Mouse (Mus musculus) limb, embryonic 14.5 days (tissue): ENCODE measurements around the gene Phox2b. TPM values are rescaled to one million over a fixed set of nuclear protein-coding genes. Genes with fewer than 3 reads are reported as not detected.

ENCODE experiments used
- ATAC-seq: fragments of 200-750 bp; cut with Nextera tagmentation; 2 replicates; pipeline ENCODE4 v1.8.0; 2017; ENCODE audit warnings: low read depth, moderate number of reproducible peaks, moderate TSS enrichment; ENCODE audit not compliant: low FRiP score
- DNase-seq: peaks from one replicate; pipeline ENCODE4 v3.0.0-alpha.2; 2015; ENCODE audit warnings: low spot score
- H3K27ac ChIP-seq: fragments of 300-500 bp; sonication (generic); replicated peaks from 2 replicates; pipeline ENCODE4 v1.5.1; 2014; ENCODE audit warnings: low read depth, mild to moderate bottlenecking, low read length, moderate library complexity, mixed read lengths
- H3K27me3 ChIP-seq: fragments of 300-500 bp; sonication (generic); 2 replicates; pipeline ENCODE4 v1.6.1; 2014; ENCODE audit warnings: low read length, mixed read lengths; ENCODE audit not compliant: control insufficient read depth, insufficient read depth
- H3K36me3 ChIP-seq: fragments of 300-500 bp; sonication (generic); 2 replicates; pipeline ENCODE4 v1.6.1; 2014; ENCODE audit warnings: mild to moderate bottlenecking, low read length, moderate library complexity, mixed read lengths; ENCODE audit not compliant: control insufficient read depth, insufficient read depth
- H3K4me1 ChIP-seq: fragments of 300-500 bp; sonication (generic); 2 replicates; pipeline ENCODE4 v1.6.1; 2014; ENCODE audit warnings: antibody characterized with exemption, low read length, mixed read lengths; ENCODE audit not compliant: control insufficient read depth, insufficient read depth
- H3K4me2 ChIP-seq: fragments of 300-500 bp; sonication (generic); replicated peaks from 2 replicates; pipeline ENCODE4 v1.6.1; 2014; ENCODE audit warnings: low read depth, mild to moderate bottlenecking, low read length, moderate library complexity; ENCODE audit not compliant: severe bottlenecking
- H3K4me3 ChIP-seq: fragments of 300-500 bp; sonication (generic); replicated peaks from 2 replicates; pipeline ENCODE4 v1.5.1; 2014; ENCODE audit warnings: low read length
- H3K9ac ChIP-seq: fragments of 300-500 bp; sonication (generic); 2 replicates; pipeline ENCODE4 v1.6.1; 2014; ENCODE audit warnings: mild to moderate bottlenecking, low read depth, low read length, moderate library complexity; ENCODE audit not compliant: severe bottlenecking
- H3K9me3 ChIP-seq: fragments of 300-500 bp; sonication (generic); 2 replicates; pipeline ENCODE4 v1.6.1; 2016; ENCODE audit warnings: low read length; ENCODE audit not compliant: control insufficient read depth
- POLR2A ChIP-seq: fragments of 200-500 bp; IDR thresholded peaks from 2 replicates; pipeline ENCODE4 v1.8.0; 2012; ENCODE audit warnings: inconsistent platforms, mild to moderate bottlenecking, moderate library complexity, borderline replicate concordance; ENCODE audit not compliant: insufficient read depth, insufficient read length; ENCODE audit errors: extremely low read depth
- WGBS: fragments of 180-500 bp; shearing (Covaris S2); extraction: QIAGEN DNeasy Blood & Tissue Kit; methylation state at CpG from one replicate; pipeline ENCODE4 v1.1.7; 2014; 5-methylcytosine and 5-hydroxymethylcytosine counted together
- polyA plus RNA-seq, 2 experiments: library from polyadenylated mRNA; depleted of rRNA in 1 of 2; stranded (reverse) in 1 of 2; unstranded in 1 of 2; fragments of >200 nt; fragmentation: Nextera tagmentation in 1 of 2; extraction: Ambion mirVana in 1 of 2; gene quantifications; 2 replicates each; pipeline versions ENCODE4 v1.2.1 to v1.2.3; 2012 to 2014

Phox2b gene
- polyA plus RNA-seq, 2 experiments = 0.03 TPM; not detected in 1

DNA sequence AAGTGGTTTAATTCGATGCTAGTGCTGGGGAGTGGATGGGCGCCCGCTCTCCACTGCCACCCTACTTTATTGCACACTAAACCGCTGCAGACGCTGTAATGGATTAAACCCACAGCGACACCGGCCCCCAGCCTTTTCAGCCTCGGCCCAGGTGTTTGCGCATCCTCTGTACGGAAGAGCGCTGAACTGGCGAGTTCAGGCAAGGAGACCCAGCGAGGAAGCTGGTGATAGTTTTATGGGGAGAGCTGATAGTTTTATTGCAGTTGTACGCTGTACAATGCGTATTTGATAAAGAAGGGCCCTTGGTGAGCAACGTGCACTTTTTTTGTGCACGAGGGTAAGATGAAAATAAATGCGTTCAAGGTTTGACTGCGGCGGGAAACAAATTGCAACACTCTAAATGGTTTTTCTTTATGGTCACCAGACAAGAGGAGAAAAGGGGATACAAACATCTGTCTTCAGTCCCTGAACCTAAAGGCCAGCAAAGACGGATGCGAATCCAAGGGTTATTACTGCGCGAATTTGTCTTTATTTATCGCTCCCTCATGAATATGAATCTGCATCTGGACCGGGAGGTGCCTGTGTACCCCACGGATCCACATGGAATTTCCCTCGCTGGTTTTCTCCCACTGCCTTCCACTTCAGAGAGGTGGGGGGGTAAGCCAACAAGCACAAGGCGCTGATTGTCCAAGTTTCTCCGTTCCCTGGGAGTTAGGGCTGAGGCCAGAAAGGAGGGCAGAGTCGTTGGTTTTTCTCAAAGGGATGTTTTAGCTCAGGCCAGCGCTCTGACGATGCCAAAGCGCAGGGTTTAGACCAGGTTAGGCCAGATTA, 1.7 kb upstream of the Phox2b start:
- H3K4me2 ChIP-seq = no peak overlapping the region
- H3K27me3 ChIP-seq = peaks cover 82% of the 10 kb centered on the region
- TF ChIP-seq POLR2A = no peak
- no peak overlapping the region for H3K9ac ChIP-seq
- no peak overlapping the region for H3K4me3 ChIP-seq
- ATAC-seq (no peak; the same call in 1 of the 2 replicates), DNase-seq (no peak)
- no peak overlapping the region for H3K27ac ChIP-seq
- no peaks in the 10 kb centered on the region for H3K4me1 ChIP-seq
- 1% methylated on average over 34 of the region's 34 CpGs for WGBS
- H3K9me3 ChIP-seq = no peaks in the 10 kb centered on the region
- no peaks in the 10 kb centered on the region for H3K36me3 ChIP-seq

DNA sequence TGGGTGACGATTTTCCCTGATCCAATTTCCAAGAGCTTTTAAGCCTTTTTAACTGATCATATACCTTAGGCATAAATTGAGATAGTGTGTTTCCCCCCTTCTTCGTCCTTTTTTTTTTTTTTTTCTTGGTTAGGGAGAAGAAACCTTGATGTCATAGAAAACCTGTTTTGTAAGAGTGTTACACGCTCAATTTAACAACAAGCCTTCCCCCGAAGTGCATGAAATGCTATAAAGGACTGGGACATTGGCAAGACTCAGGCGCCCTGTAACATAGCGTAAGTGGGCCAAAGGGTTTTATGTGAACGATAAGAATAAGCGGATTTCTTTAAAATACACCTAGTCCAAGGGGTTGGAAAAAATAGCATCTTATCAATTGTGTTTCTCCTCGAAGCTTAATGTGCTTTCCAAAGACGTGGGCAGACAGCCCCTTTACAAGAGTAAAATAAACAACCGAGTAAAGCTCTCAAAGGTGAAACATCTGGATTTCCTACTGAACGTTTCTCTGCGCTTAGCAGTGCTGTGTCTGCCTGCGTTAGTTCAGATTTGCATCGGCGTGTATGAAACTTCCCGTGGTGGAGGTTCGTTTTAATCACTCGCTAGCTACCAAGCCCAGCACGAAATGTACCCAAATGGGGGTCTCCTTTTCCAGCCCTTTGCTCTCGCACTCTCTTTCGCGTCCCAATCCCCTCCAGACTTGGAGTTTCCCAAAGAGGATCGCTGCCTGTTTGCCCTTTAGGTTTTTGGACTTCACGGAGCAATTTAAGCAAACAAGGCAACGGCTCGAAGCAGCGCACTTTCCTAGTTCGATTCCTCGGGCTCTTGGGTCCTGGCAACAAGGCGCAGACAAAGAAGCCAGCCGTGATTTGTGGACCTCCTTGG, 531 bp upstream of the Phox2b start:
- Histone ChIP-seq H3K4me1 (no peaks in the 10 kb centered on the region), H3K27ac (no peak overlapping the region), H3K9ac (no peak overlapping the region), H3K4me3 (no peak overlapping the region), H3K36me3 (no peaks in the 10 kb centered on the region), H3K4me2 (no peak overlapping the region), H3K27me3 (peaks cover 88% of the 10 kb centered on the region), H3K9me3 (no peaks in the 10 kb centered on the region)
- TF ChIP-seq POLR2A = no peak
- DNase-seq = no peak
- no peak for ATAC-seq
- WGBS = 2% methylated on average over 32 of the region's 32 CpGs

DNA sequence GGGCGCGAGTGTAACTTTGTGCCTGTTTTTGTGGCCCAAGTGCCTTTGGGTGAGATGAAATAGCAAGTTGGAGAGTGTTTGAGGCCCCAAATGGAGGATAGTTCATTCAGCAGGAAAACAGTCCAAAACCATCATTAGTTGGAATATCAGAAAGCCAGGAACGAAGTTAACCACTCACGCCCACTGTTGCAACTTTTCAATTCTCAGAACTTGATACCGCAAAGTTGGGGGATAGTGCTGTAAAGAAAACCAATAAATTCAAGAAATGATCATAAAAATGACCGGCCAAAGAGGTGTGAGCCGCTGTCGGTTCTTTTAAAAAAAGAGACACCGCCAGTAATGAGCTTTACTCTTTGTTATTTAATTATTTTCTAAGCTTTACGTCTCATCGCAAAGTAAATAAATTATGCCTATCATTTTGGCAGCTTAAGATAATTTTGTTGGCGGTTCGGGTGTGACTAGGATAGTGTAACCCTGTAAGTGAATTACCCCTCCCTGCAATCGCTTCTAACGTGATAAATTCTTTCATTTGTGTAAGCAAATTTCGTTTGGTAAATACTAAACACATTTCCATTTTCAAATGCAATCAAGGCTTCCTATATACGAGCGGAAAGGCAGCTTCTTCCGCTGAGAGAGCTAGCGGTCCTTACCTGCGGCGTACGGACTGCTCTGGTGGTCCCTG, 909 bp downstream of the Phox2b start:
- H3K36me3 ChIP-seq = no peaks in the 10 kb centered on the region
- no peak overlapping the region for H3K9ac ChIP-seq
- WGBS = 2% methylated on average over 23 of the region's 23 CpGs
- no peaks in the 10 kb centered on the region for H3K4me1 ChIP-seq
- no peak overlapping the region for H3K27ac ChIP-seq
- TF ChIP-seq POLR2A = no peak
- peaks cover 88% of the 10 kb centered on the region for H3K27me3 ChIP-seq
- H3K4me3 ChIP-seq = no peak overlapping the region
- H3K4me2 ChIP-seq = no peak overlapping the region
- ATAC-seq = no peak
- no peak for DNase-seq
- H3K9me3 ChIP-seq = no peaks in the 10 kb centered on the region

DNA sequence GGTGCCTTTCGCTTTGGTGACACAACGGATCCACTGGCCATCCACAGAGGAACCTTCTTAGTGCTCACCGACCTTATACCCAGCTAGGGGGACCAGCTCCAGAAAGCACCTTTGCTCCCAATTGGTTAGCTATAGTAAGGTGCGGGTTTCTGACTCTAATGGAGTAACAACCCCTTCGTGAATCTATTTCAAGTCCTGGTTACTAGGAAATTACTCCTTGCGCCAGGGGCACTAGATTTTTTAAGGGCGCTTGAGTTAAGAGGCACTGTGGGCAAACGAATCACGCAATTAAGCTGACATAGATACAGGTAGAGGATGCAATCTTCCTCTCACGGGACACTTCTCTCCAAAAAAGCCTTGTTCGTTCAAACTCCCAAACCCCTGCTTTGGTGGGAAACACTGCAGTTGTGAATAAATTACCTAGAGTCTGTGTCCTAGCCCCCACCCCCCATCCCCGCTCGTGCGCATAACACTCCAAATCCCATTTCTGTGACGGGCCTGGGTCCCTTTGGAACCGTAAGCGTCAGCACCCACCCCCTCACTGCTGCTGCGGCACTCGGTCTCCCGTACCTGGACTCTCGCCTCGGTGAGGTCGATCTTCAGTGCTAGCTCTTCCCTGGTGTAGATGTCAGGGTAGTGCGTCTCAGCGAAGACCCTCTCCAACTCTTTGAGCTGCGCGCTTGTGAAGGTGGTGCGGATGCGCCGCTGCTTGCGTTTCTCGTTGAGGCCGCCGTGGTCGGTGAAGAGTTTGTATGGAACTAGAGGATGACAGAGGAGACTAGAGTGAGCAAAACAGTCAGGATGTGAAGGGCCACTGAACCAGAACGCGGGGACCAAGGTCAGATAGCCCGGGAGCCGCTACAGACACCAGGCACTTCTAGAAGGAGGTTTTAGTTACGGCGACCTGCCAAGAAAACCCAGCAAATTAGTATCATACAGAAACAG, 1.7 kb downstream of the Phox2b start:
- H3K36me3 ChIP-seq = no peaks in the 10 kb centered on the region
- H3K27ac ChIP-seq = no peak overlapping the region
- no peak overlapping the region for H3K4me3 ChIP-seq
- TF ChIP-seq POLR2A = no peak
- no peak overlapping the region for H3K9ac ChIP-seq
- H3K4me2 ChIP-seq = no peak overlapping the region
- ATAC-seq = no peak
- peaks cover 88% of the 10 kb centered on the region for H3K27me3 ChIP-seq
- DNase-seq = no peak
- H3K4me1 ChIP-seq = no peaks in the 10 kb centered on the region
- H3K9me3 ChIP-seq = no peaks in the 10 kb centered on the region
- 1% methylated on average over 41 of the region's 41 CpGs for WGBS
